Mouse (Mus musculus): ENCODE measurements around the gene Epdr1. TPM values are rescaled to one million over a fixed set of nuclear protein-coding genes. Genes with fewer than 3 reads are reported as not detected.

Epdr1 gene
- 15.0 and 17.3 TPM in 2 replicates for polyA plus RNA-seq (2015; fragmentation: Nextera tagmentation; extraction: Ambion mirVana)

DNA sequence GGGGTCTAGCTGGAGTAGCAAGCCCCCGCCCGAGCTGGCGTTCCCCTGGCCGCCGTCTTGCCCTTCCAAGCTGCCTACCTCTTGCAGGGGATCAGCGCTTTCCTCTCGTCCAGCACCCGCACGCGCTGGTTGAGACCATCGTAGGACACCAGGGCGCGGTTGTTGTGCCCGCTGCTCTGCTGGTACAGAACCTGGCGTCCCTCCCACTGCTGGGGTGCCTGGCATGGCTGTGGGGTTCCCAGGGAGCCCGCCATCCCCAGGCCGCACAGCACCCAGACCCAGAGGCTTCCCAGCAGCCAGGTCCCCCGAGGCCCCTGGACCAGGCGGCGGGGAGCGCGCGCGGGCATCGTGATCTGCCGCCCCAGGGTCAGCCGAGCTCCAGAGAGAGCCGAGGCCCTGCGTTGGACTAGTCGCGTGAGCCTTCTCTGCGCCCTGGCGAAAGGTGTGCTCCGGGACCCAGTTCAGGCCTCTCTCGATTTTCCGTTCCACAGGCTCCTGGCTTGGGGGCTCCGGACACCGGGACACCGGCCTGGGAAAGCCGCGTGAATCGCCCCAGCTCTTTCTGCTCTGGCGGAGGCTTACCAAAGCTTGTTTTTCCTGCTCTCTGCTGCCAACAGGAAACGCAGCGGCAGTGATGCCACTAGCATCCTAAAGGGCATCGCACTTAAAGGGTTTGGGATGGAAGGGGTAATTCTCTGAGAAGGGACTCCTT is at the start of gene Epdr1:
Gene Epdr1 (minus strand): TSS at position 712 of the 712 bp plus-strand sequence.

GRCm38 (mm10) chr13:19622573-19623227 is 3.0 kb upstream of the Epdr1 start, which contains the start of gene Sfrp4:
Sfrp4 (plus strand) TSS chr13:19623104.

Other genes starting within 250 kb of the Epdr1 start
- 88.7 and 91.1 TPM in 2 replicates for gene Stard3nl, start 224.1 kb downstream of the Epdr1 start, polyA plus RNA-seq (2015; fragmentation: Nextera tagmentation; extraction: Ambion mirVana)
- 12.1 and 15.5 TPM in 2 replicates for gene Sfrp4, start 3.2 kb upstream of the Epdr1 start, polyA plus RNA-seq (2015; fragmentation: Nextera tagmentation; extraction: Ambion mirVana)
- gene Nme8, start 77.9 kb upstream of the Epdr1 start, polyA plus RNA-seq (2015; fragmentation: Nextera tagmentation; extraction: Ambion mirVana) = not detected in 2 replicates
- gene Gpr141, start 204.3 kb upstream of the Epdr1 start, polyA plus RNA-seq (2015; fragmentation: Nextera tagmentation; extraction: Ambion mirVana) = 0.11 and 0.12 TPM in 2 replicates

All from urinary bladder, postnatal 0 days (tissue).